Mouse (Mus musculus): ENCODE results near the gene Ren1.

DNA sequence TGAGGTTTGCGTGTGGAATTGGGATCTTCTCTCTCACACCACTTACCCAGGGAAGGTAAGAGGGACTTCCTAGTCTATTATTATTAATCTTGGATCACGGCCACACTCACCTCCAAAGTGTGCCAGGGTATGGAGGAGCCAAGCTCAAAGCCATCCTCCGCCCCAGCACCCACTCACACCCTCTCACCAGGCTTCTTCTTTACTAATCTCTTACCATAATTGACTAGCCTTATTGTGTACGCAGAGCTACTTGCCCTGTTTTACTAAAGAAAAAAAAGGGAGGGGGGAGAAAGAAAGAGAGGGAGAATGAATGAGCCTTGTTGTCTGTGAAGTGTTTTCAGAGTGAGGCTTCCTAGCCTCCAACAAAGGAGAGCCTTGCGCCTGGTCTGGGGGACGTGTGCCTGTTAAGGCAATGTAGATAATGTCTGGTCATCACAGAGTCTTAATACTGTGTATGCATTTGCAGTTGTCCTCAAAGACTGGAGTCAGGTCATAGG, 22.0 kb upstream of the Ren1 start:
- no peak for TF ChIP-seq CTCF (IDR thresholded peaks at IDR 0.05; ENCODE audit: low read depth)
- TF ChIP-seq EP300 (optimal IDR thresholded peaks at IDR 0.05), result no peak
